9 mouse cellular contexts compared by ENCODE assay signal in the genomic region with DNA sequence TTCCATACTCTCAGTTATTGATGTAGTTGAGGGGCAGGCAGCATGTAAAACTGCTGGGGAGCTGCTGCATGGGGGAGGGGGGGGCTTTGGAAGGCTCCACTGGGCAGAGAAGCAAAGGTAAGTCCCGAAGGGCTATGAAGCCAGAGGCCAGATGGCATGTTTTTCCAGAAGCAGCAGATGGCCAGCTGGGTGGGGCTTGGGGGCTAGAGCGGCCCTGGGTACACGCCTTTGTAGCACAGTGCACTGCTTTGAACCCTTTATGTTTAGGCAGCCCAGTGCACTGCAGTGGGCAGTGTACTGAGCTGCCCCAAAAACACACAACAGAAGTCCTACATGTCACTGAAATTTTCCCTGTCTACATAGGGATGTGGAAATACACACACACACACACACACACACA. TPM values are rescaled to one million over a fixed set of nuclear protein-coding genes. Genes with fewer than 3 reads are reported as not detected.
DNase-seq lines count a peak whose midpoint lies in the region; ATAC-seq lines count a peak whose summit lies in the region.
"Had no signal": no experiment of that assay in that cellular context is flagged by ENCODE, and none has a peak within 500 bp of the region (broad histone marks: within the 10 kb centered on the region; RNA-seq: fewer than 3 reads in every experiment).

No protein-coding gene starts in this region.

- H3K9me3 ChIP-seq in heart, embryonic 15.5 days (replicated peaks), result no peaks in the 10 kb centered on the region
- no peaks in the 10 kb centered on the region for H3K9me3 ChIP-seq in forebrain, embryonic 11.5 days (ENCODE audit: control insufficient read depth, low read length)
- H3K9me3 ChIP-seq in neural tube, embryonic 11.5 days (ENCODE audit: control insufficient read depth, low read length), result no peaks in the 10 kb centered on the region
- H3K9me3 ChIP-seq in heart, embryonic 10.5 days, result no peaks in the 10 kb centered on the region

- no peak overlapping the region for H3K27ac ChIP-seq in heart, embryonic 15.5 days
- peak overlapping the region; percentile 37; the same call in 1 of the 2 replicates for H3K27ac ChIP-seq in forebrain, embryonic 11.5 days (ENCODE audit: low read depth, low read length)
- 0 out of 2 replicates have a peak overlapping the region, but pooled peaks have one; percentile 56 for H3K27ac ChIP-seq in neural tube, embryonic 11.5 days (ENCODE audit: low read depth, low read length)
- no peak overlapping the region for H3K27ac ChIP-seq in heart, embryonic 10.5 days
- H3K27ac ChIP-seq: layer of hippocampus, adult 2 months had no signal

- WGBS in heart, embryonic 15.5 days, result 40% methylated on average over 3 of the region's 3 CpGs
- WGBS in forebrain, embryonic 11.5 days, result 26% methylated on average over 3 of the region's 3 CpGs
- WGBS in neural tube, embryonic 11.5 days, result 11% methylated on average over 3 of the region's 3 CpGs
- WGBS in heart, embryonic 10.5 days, result 72% methylated on average over 3 of the region's 3 CpGs

- no peak for DNase-seq in heart, postnatal 4 days
- peak; percentile 64 for DNase-seq in forebrain, embryonic 11.5 days (ENCODE audit: low spot score)
- DNase-seq in liver, result peak; percentile 32
- peak; percentile 59 for DNase-seq in neural tube, embryonic 11.5 days (ENCODE audit: low spot score)
- no peak for DNase-seq in heart, embryonic 10.5 days (ENCODE audit: low spot score)
- DNase-seq in urinary bladder, adult 18-20 months (ENCODE audit: low spot score in 2 of 2), result no peak

- no peak overlapping the region for H3K4me2 ChIP-seq in heart, embryonic 15.5 days
- H3K4me2 ChIP-seq in forebrain, embryonic 11.5 days (ENCODE audit: low read depth, low read length, severe bottlenecking), result no peak overlapping the region
- H3K4me2 ChIP-seq in neural tube, embryonic 11.5 days (ENCODE audit: low read depth), result no peak overlapping the region

- peak; percentile 47; the same call in 1 of the 2 replicates for ATAC-seq in heart, embryonic 15.5 days (replicated peaks; ENCODE audit: insufficient number of reproducible peaks, insufficient read depth, low FRiP score, low read depth)
- ATAC-seq in forebrain, embryonic 11.5 days (replicated peaks; ENCODE audit: low FRiP score), result peak; percentile 76; the same call in 1 of the 2 replicates
- peak; percentile 63 for ATAC-seq in neural tube, embryonic 11.5 days (ENCODE audit: insufficient read depth, low FRiP score, low TSS enrichment)
- ATAC-seq in megakaryocyte progenitor cell, adult 5-6 weeks (replicated peaks; ENCODE audit: poor library complexity), result no peak

- H3K4me3 ChIP-seq in heart, embryonic 15.5 days, result no peak overlapping the region
- no peak overlapping the region for H3K4me3 ChIP-seq in forebrain, embryonic 11.5 days (ENCODE audit: low read depth, low read length)
- no peak overlapping the region for H3K4me3 ChIP-seq in neural tube, embryonic 11.5 days (ENCODE audit: low read depth, low read length)
- no peak overlapping the region for H3K4me3 ChIP-seq in heart, embryonic 10.5 days
- H3K4me3 ChIP-seq: layer of hippocampus, adult 2 months had no signal

- peaks cover 6% of the 10 kb centered on the region; the same call in 1 of the 2 replicates for H3K4me1 ChIP-seq in heart, embryonic 15.5 days (replicated peaks)
- peaks cover 4% of the 10 kb centered on the region; the same call in 1 of the 2 replicates for H3K4me1 ChIP-seq in forebrain, embryonic 11.5 days (replicated peaks; ENCODE audit: control insufficient read depth, insufficient read depth, low read length)
- no peaks in the 10 kb centered on the region for H3K4me1 ChIP-seq in neural tube, embryonic 11.5 days (ENCODE audit: control insufficient read depth, insufficient read depth, low read length)
- peaks cover 22% of the 10 kb centered on the region for H3K4me1 ChIP-seq in heart, embryonic 10.5 days

- no peaks in the 10 kb centered on the region for H3K36me3 ChIP-seq in heart, embryonic 15.5 days
- no peaks in the 10 kb centered on the region for H3K36me3 ChIP-seq in forebrain, embryonic 11.5 days (ENCODE audit: control insufficient read depth, insufficient read depth, low read length)
- no peaks in the 10 kb centered on the region for H3K36me3 ChIP-seq in neural tube, embryonic 11.5 days (ENCODE audit: control insufficient read depth, insufficient read depth, low read length)
- no peaks in the 10 kb centered on the region for H3K36me3 ChIP-seq in heart, embryonic 10.5 days

- no peaks in the 10 kb centered on the region for H3K27me3 ChIP-seq in heart, embryonic 15.5 days
- H3K27me3 ChIP-seq in forebrain, embryonic 11.5 days (ENCODE audit: control insufficient read depth, insufficient read depth, low read length), result no peaks in the 10 kb centered on the region
- H3K27me3 ChIP-seq in neural tube, embryonic 11.5 days (ENCODE audit: control insufficient read depth, insufficient read depth, low read length), result no peaks in the 10 kb centered on the region
- H3K27me3 ChIP-seq in heart, embryonic 10.5 days (ENCODE audit: insufficient read depth, poor library complexity, severe bottlenecking), result peaks cover 5% of the 10 kb centered on the region; the same call in 1 of the 2 replicates

- H3K9ac ChIP-seq in heart, embryonic 15.5 days, result no peak overlapping the region
- H3K9ac ChIP-seq in forebrain, embryonic 11.5 days (ENCODE audit: low read length), result no peak overlapping the region
- H3K9ac ChIP-seq in neural tube, embryonic 11.5 days (ENCODE audit: low read length), result no peak overlapping the region

RNA-seq across cellular contexts. Expression of a gene that starts 7.7 kb away (rescaled TPM):
- polyA plus RNA-seq in heart, embryonic 15.5 days (2015; fragmentation: Nextera tagmentation; extraction: Ambion mirVana), result 38.1 and 61.6 TPM in 2 replicates
- total RNA-seq in heart, postnatal 4 days (2021), result 10 to 100 TPM; 42.4 to 45.9 TPM
- polyA plus RNA-seq in forebrain, embryonic 11.5 days (2014; fragmentation: Nextera tagmentation; extraction: Ambion mirVana), result 42.3 and 49.2 TPM in 2 replicates
- polyA plus RNA-seq in neural tube, embryonic 11.5 days (2014; fragmentation: Nextera tagmentation; extraction: Ambion mirVana), result 47.2 and 60.6 TPM in 2 replicates
- total RNA-seq in megakaryocyte progenitor cell, adult 5-6 weeks (2015), result 27.9 and 39.3 TPM in 2 replicates
- total RNA-seq in megakaryocyte progenitor cell, adult 5-6 weeks (2017), result 122 and 139 TPM in 2 replicates
- 44.2 and 51.2 TPM in 2 replicates for polyA plus RNA-seq in heart, embryonic 10.5 days (2016; fragmentation: Nextera tagmentation; extraction: Ambion mirVana)

RNA-seq across cellular contexts. Expression of a gene that starts 17.6 kb away (rescaled TPM):
- 0.49 and 0.55 TPM in 2 replicates for polyA plus RNA-seq in heart, embryonic 15.5 days (2015; fragmentation: Nextera tagmentation; extraction: Ambion mirVana)
- under 1 TPM; 0.68 to 0.74 TPM for total RNA-seq in heart, postnatal 4 days (2021)
- polyA plus RNA-seq in forebrain, embryonic 11.5 days (2014; fragmentation: Nextera tagmentation; extraction: Ambion mirVana), result 0.13 and 0.17 TPM in 2 replicates
- polyA plus RNA-seq in neural tube, embryonic 11.5 days (2014; fragmentation: Nextera tagmentation; extraction: Ambion mirVana), result 0.38 and 1.0 TPM in 2 replicates
- total RNA-seq in megakaryocyte progenitor cell, adult 5-6 weeks (2015), result 6.5 and 7.0 TPM in 2 replicates
- 5.2 and 6.7 TPM in 2 replicates for total RNA-seq in megakaryocyte progenitor cell, adult 5-6 weeks (2017)
- polyA plus RNA-seq in heart, embryonic 10.5 days (2016; fragmentation: Nextera tagmentation; extraction: Ambion mirVana), result 0.60 and 1.4 TPM in 2 replicates

RNA-seq across cellular contexts. Expression of a gene that starts 33.4 kb away (rescaled TPM):
- 80.2 and 82.4 TPM in 2 replicates for polyA plus RNA-seq in heart, embryonic 15.5 days (2015; fragmentation: Nextera tagmentation; extraction: Ambion mirVana)
- total RNA-seq in heart, postnatal 4 days (2021), result 10 to 100 TPM; 52.2 to 59.8 TPM
- 55.9 and 59.9 TPM in 2 replicates for polyA plus RNA-seq in forebrain, embryonic 11.5 days (2014; fragmentation: Nextera tagmentation; extraction: Ambion mirVana)
- polyA plus RNA-seq in neural tube, embryonic 11.5 days (2014; fragmentation: Nextera tagmentation; extraction: Ambion mirVana), result 62.3 and 62.7 TPM in 2 replicates
- 51.4 and 52.1 TPM in 2 replicates for total RNA-seq in megakaryocyte progenitor cell, adult 5-6 weeks (2015)
- 39.7 and 48.1 TPM in 2 replicates for total RNA-seq in megakaryocyte progenitor cell, adult 5-6 weeks (2017)
- polyA plus RNA-seq in heart, embryonic 10.5 days (2016; fragmentation: Nextera tagmentation; extraction: Ambion mirVana), result 67.5 and 77.1 TPM in 2 replicates

RNA-seq across cellular contexts. Expression of a gene that starts 39.2 kb away (rescaled TPM):
- polyA plus RNA-seq in heart, embryonic 15.5 days (2015; fragmentation: Nextera tagmentation; extraction: Ambion mirVana), result 123 and 130 TPM in 2 replicates
- 10 to 100 TPM; 81.7 to 88.6 TPM for total RNA-seq in heart, postnatal 4 days (2021)
- 220 and 234 TPM in 2 replicates for polyA plus RNA-seq in forebrain, embryonic 11.5 days (2014; fragmentation: Nextera tagmentation; extraction: Ambion mirVana)
- 196 and 201 TPM in 2 replicates for polyA plus RNA-seq in neural tube, embryonic 11.5 days (2014; fragmentation: Nextera tagmentation; extraction: Ambion mirVana)
- total RNA-seq in megakaryocyte progenitor cell, adult 5-6 weeks (2015), result 151 TPM in 2 replicates
- 131 and 154 TPM in 2 replicates for total RNA-seq in megakaryocyte progenitor cell, adult 5-6 weeks (2017)
- 121 and 150 TPM in 2 replicates for polyA plus RNA-seq in heart, embryonic 10.5 days (2016; fragmentation: Nextera tagmentation; extraction: Ambion mirVana)

RNA-seq across cellular contexts. Expression of a gene that starts 50.7 kb away (rescaled TPM):
- 17.6 and 24.8 TPM in 2 replicates for polyA plus RNA-seq in heart, embryonic 15.5 days (2015; fragmentation: Nextera tagmentation; extraction: Ambion mirVana)
- 1 to 10 TPM; 7.6 to 9.8 TPM for total RNA-seq in heart, postnatal 4 days (2021)
- 29.9 and 32.5 TPM in 2 replicates for polyA plus RNA-seq in forebrain, embryonic 11.5 days (2014; fragmentation: Nextera tagmentation; extraction: Ambion mirVana)
- polyA plus RNA-seq in neural tube, embryonic 11.5 days (2014; fragmentation: Nextera tagmentation; extraction: Ambion mirVana), result 34.2 and 36.4 TPM in 2 replicates
- 4.4 and 5.2 TPM in 2 replicates for total RNA-seq in megakaryocyte progenitor cell, adult 5-6 weeks (2015)
- 2.2 and 4.7 TPM in 2 replicates for total RNA-seq in megakaryocyte progenitor cell, adult 5-6 weeks (2017)
- 46.0 and 48.0 TPM in 2 replicates for polyA plus RNA-seq in heart, embryonic 10.5 days (2016; fragmentation: Nextera tagmentation; extraction: Ambion mirVana)

Comparison
In these comparisons a context has a peak if more than half of its experiments do, and no peak if none do; other contexts are left out.
1. H3K27ac ChIP-seq: peak in forebrain, embryonic 11.5 days (single experiment) and neural tube, embryonic 11.5 days (single experiment); none in heart, embryonic 15.5 days (single experiment) and heart, embryonic 10.5 days (single experiment).
2. DNase-seq: peak in forebrain, embryonic 11.5 days (single experiment), liver (single experiment) and neural tube, embryonic 11.5 days (single experiment); none in heart, postnatal 4 days (single experiment), heart, embryonic 10.5 days (single experiment) and urinary bladder, adult 18-20 months (0 of 2).